Mouse (Mus musculus) liver, embryonic 15.5 days (tissue): ENCODE measurements around the gene Ankrd63. TPM values are rescaled to one million over a fixed set of nuclear protein-coding genes. Genes with fewer than 3 reads are reported as not detected.

ENCODE experiments used
- ATAC-seq: fragments of 200-750 bp; cut with Nextera tagmentation; 2 replicates; pipeline ENCODE4 v1.8.0; 2017; ENCODE audit warnings: moderate number of reproducible peaks, mild to moderate bottlenecking, moderate library complexity; ENCODE audit not compliant: insufficient read depth
- H3K27ac ChIP-seq: fragments of 300-500 bp; sonication (generic); replicated peaks from 2 replicates; pipeline ENCODE4 v1.5.1; 2015; ENCODE audit warnings: mild to moderate bottlenecking, inconsistent platforms
- H3K27me3 ChIP-seq: fragments of 300-500 bp; sonication (generic); 2 replicates; pipeline ENCODE4 v1.6.1; 2015; ENCODE audit warnings: mild to moderate bottlenecking, inconsistent platforms
- H3K36me3 ChIP-seq: fragments of 300-500 bp; sonication (generic); replicated peaks from 2 replicates; pipeline ENCODE4 v1.6.1; 2015; ENCODE audit warnings: moderate library complexity, mild to moderate bottlenecking, inconsistent platforms
- H3K4me1 ChIP-seq: fragments of 300-500 bp; sonication (generic); replicated peaks from 2 replicates; pipeline ENCODE4 v1.6.1; 2015; ENCODE audit warnings: inconsistent platforms
- H3K4me2 ChIP-seq: fragments of 300-500 bp; sonication (generic); 2 replicates; pipeline ENCODE4 v1.6.1; 2015; ENCODE audit warnings: moderate library complexity, mild to moderate bottlenecking, inconsistent platforms
- H3K4me3 ChIP-seq: fragments of 300-500 bp; sonication (generic); replicated peaks from 2 replicates; pipeline ENCODE4 v1.5.1; 2015; ENCODE audit warnings: mild to moderate bottlenecking, inconsistent platforms
- H3K9ac ChIP-seq: fragments of 300-500 bp; sonication (generic); 2 replicates; pipeline ENCODE4 v1.6.1; 2015; ENCODE audit warnings: moderate library complexity, mild to moderate bottlenecking, inconsistent platforms
- H3K9me3 ChIP-seq: fragments of 300-500 bp; sonication (generic); replicated peaks from 2 replicates; pipeline ENCODE4 v1.6.1; 2016; ENCODE audit warnings: inconsistent platforms
- WGBS: fragments of 180-500 bp; shearing (Covaris S2); methylation state at CpG from one replicate; pipeline ENCODE4 v1.1.7; 2015; ENCODE audit warnings: mixed read lengths; ENCODE audit not compliant: insufficient replicate concordance; 5-methylcytosine and 5-hydroxymethylcytosine counted together
- polyA plus RNA-seq: library from polyadenylated mRNA; unstranded; fragments of >200 nt; fragmentation: Nextera tagmentation; extraction: Ambion mirVana; gene quantifications from 2 replicates; pipeline ENCODE4 v1.2.1, GENCODE M21; 2015

The Ankrd63 gene
- polyA plus RNA-seq, 1 experiment from 2014 or later: 0.07 TPM

GRCm38 (mm10) chr2:118669785-118670184 is 34.0 kb downstream of the Ankrd63 start:
- H3K27ac ChIP-seq: no peak overlapping the region
- peaks cover 41% of the 10 kb centered on the region for H3K27me3 ChIP-seq
- no peak overlapping the region for H3K4me2 ChIP-seq
- WGBS: 39% methylated on average over 2 of the region's 2 CpGs
- H3K4me1 ChIP-seq: peaks cover 16% of the 10 kb centered on the region; the same call in 1 of the 2 replicates
- no peak overlapping the region for H3K4me3 ChIP-seq
- no peak overlapping the region for H3K9ac ChIP-seq
- no peak for ATAC-seq
- no peaks in the 10 kb centered on the region for H3K36me3 ChIP-seq
- H3K9me3 ChIP-seq: no peaks in the 10 kb centered on the region

GRCm38 (mm10) chr2:118669245-118669644 is 34.5 kb downstream of the Ankrd63 start:
- no peak for ATAC-seq
- Histone ChIP-seq H3K4me2 (no peak overlapping the region), H3K4me3 (no peak overlapping the region), H3K9me3 (no peaks in the 10 kb centered on the region), H3K9ac (no peak overlapping the region), H3K4me1 (peaks cover 20% of the 10 kb centered on the region), H3K27me3 (peaks cover 38% of the 10 kb centered on the region), H3K27ac (no peak overlapping the region), H3K36me3 (no peaks in the 10 kb centered on the region)
- 66% methylated on average over 6 of the region's 6 CpGs for WGBS

GRCm38 (mm10) chr2:118667181-118667580 is 36.6 kb downstream of the Ankrd63 start:
- no peak for ATAC-seq
- Histone ChIP-seq H3K4me1 (peaks cover 41% of the 10 kb centered on the region), H3K36me3 (no peaks in the 10 kb centered on the region), H3K27me3 (peaks cover 33% of the 10 kb centered on the region), H3K9ac (no peak overlapping the region), H3K4me3 (no peak overlapping the region), H3K9me3 (no peaks in the 10 kb centered on the region), H3K27ac (no peak overlapping the region), H3K4me2 (no peak overlapping the region)
- 60% methylated on average over 5 of the region's 5 CpGs for WGBS

DNA sequence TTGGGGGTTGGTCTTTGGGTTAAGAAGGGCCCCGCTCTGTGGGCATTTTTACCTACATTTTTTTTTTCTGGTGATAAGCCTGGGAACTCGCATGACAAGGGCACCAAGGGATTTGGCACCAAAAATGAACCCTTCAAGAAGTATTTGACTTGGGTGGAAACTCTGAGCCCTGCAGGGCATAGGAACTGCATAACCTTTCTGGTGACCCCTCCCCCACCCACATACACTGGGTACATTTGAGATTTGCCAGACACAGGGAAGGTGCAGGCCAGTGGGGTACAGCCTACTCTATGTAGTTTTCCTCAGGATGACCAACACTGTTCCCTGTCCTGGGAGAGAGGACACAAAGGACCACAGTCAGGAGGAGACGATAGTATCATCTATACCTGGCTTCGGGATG is 38.1 kb downstream of the Ankrd63 start:
- peaks cover 25% of the 10 kb centered on the region for H3K27me3 ChIP-seq
- no peak overlapping the region for H3K9ac ChIP-seq
- ATAC-seq: no peak
- H3K9me3 ChIP-seq: no peaks in the 10 kb centered on the region
- no peak overlapping the region for H3K4me2 ChIP-seq
- H3K4me3 ChIP-seq: no peak overlapping the region
- H3K36me3 ChIP-seq: no peaks in the 10 kb centered on the region
- H3K27ac ChIP-seq: no peak overlapping the region
- peaks cover 57% of the 10 kb centered on the region for H3K4me1 ChIP-seq
- WGBS: 81% methylated on average over 4 of the region's 4 CpGs

DNA sequence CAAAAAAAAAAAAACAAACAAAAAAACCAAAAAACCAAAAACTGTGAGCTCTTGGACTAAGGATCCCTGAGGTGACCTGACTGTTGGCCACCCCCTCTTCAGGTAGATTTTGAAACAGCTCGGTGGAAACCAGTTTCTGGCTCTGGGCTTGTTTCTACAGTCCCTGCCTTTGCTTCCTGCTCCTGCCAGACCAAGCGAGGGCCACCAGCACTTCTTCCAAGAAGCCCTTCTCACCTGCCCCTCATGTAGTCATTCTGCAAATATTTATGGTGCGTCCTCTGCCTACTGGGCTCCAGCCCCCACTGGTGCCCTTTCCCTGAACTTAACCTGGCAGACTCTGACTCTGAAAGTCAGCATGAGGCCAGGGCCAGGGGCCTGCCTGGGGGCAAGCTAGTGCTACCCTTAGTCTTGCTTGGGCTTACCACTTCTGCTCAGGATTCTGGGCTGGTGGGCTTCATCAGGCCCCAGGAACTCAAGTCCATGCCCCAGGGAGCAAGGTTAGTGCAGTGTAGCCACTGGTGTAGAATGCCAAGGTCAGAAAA is 38.7 kb downstream of the Ankrd63 start:
- ATAC-seq: no peak
- Histone ChIP-seq H3K9me3 (no peaks in the 10 kb centered on the region), H3K4me2 (no peak overlapping the region), H3K4me3 (no peak overlapping the region), H3K27me3 (peaks cover 22% of the 10 kb centered on the region), H3K27ac (no peak overlapping the region), H3K9ac (no peak overlapping the region), H3K4me1 (peaks cover 62% of the 10 kb centered on the region), H3K36me3 (no peaks in the 10 kb centered on the region)
- 51% methylated on average over 3 of the region's 3 CpGs for WGBS

DNA sequence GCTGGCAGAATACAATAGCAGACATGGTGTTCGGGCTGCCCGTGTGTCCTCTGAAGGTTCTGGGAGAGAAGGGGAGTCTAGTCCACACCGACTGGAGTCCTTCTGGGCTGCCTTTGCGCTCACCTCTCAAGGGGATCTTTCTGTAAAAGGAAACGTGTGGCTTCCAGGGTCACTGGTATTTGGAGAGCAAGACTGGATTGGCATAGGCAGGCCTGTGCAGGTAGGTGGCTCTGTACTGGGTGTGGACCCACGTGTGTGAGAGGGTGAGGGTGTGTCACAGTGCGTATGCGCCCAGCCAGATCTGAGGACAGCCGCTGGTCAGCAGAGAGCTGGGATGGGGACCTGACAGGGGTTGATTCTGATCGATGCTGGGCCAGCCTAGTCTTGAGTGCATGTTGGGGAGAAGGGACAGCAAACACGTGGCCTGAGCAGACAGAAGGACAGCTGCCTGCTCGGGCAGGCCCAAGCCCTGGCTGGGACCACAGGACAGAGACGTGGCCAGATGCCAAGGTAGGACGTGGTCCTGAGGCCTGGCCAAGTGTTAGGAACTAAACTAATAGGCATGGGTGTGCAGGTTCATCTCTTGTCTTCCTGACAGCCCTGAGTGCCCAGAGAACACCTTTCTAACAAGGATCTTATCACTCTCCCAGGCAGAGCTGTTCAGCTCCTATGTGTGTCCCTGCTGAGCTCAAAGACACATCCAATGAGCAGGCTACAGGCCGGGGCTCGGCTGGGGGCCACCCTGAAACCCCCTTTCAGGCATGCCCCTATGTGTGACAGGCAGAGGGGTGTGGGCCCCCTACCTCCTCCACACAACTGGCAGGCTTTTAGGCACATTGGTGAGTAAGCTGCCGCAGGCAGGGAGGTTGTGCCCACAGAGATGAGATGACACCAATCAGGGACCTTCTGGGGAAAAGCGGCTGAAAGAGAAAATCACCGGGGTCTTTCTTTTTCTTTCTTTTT is 39.7 kb downstream of the Ankrd63 start:
- Histone ChIP-seq H3K9ac (peak overlapping the region; percentile 64), H3K27ac (peak overlapping the region; percentile 20), H3K4me3 (peak overlapping the region; percentile 62), H3K27me3 (peaks cover 22% of the 10 kb centered on the region), H3K9me3 (no peaks in the 10 kb centered on the region), H3K36me3 (no peaks in the 10 kb centered on the region), H3K4me2 (peak overlapping the region; percentile 98), H3K4me1 (peaks cover 71% of the 10 kb centered on the region)
- WGBS: 50% methylated on average over 19 of the region's 19 CpGs
- no peak for ATAC-seq

DNA sequence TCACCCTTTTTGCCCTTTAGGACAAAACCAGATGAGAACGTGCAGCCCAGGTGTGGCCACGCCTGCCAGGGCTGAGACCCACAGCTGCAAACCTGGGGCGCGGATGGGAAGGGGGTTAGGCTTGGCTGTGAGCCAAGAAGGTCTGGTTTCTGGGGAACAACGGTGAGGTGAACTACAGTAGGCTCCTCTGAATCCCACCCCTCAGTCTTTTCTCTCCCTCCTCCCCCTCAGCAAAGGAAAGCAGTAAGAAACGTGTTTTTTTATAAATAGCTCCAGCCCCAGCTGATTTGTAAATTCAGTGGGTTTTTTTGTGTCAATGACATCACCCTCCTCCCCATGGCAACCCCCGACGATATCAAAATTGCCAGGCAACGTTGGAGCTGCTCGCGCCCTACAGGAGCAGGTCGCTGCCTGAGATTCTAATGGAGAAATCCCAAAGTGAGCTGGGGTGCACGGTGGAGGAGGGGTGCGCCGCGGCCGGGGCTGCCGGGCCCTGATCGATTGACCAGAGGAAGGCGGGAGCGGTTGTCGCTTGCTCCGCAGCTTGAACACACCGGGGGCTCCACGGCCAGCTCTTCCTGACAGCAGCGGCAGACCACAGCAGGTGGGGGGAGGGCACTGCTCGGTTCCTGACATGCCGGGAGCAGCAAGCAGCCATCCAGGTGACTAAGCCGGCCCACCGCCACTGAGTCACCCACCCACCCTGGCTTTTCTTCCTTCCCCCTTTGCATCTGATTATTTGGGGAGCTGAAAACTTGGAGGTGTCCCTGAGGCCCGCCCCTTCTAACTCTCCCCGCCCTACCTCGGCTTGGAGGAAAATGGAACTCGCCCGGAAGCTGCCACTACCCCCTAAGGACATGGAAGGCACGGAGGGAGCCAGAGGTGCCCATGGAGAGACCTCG is 40.6 kb downstream of the Ankrd63 start, which contains the start of gene Pak6:
TSS of gene Pak6 (plus strand) at position 402 of the 902 bp plus-strand sequence.
- Histone ChIP-seq H3K9ac (peak within 1 kb of the TSS; percentile 64), H3K4me3 (peak within 1 kb of the TSS; percentile 62), H3K4me2 (peak within 1 kb of the TSS; percentile 98), H3K27ac (peak within 1 kb of the TSS; percentile 99), H3K36me3 (no peaks in the 10 kb centered on the region), H3K27me3 (peaks cover 22% of the 10 kb centered on the region), H3K9me3 (no peaks in the 10 kb centered on the region), H3K4me1 (peaks cover 81% of the 10 kb centered on the region)
- WGBS: 3% methylated on average over 37 of the region's 37 CpGs
- no peak for ATAC-seq

DNA sequence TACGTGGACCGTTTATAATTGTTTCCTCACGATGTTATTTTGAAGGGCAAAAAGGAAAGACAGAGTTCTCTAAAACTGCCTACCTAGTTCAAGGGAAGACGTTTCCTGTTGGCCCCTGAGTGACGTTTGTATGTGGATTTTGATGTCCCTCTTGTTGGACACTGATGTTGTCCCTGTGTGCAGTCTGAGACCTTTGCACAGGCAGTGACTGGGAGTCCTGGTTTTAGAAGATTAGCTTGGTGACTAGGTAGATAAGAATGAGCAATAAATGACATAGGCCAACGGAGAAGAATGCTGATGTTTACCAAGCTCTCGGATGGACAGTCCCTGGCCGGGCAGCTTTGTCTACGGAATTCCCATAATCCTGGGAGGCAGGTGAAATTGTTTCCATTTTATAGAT is 41.9 kb downstream of the Ankrd63 start:
- H3K27ac ChIP-seq: peak overlapping the region; percentile 99
- peaks cover 22% of the 10 kb centered on the region for H3K27me3 ChIP-seq
- peak overlapping the region; percentile 35 for H3K4me2 ChIP-seq
- no peaks in the 10 kb centered on the region for H3K9me3 ChIP-seq
- H3K36me3 ChIP-seq: no peaks in the 10 kb centered on the region
- ATAC-seq: no peak
- peaks cover 87% of the 10 kb centered on the region for H3K4me1 ChIP-seq
- H3K4me3 ChIP-seq: no peak overlapping the region
- 35% methylated on average over 9 of the region's 9 CpGs for WGBS
- peak overlapping the region; percentile 13; the same call in 1 of the 2 replicates for H3K9ac ChIP-seq

DNA sequence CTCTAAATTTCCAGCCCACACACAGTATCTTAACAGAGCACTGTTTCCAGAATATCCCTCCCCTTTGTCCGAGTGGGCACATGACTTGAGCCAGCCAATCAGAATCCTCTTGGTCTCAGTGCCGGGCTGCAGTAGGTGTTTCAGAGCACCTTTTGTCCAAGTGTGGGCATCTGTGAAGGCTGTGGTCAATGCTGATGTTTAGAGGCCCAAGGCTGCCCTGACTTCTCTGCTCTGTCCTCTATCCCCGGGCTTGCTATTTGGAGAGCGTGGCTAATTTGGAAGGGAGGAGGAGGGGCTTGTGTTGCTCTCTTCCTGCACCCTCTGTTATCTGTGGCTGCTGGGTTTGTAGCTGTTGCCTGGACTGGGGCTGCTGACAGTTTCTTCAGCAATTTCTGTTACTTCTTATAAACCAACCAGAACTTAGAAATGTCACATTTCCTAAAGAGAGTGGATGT is 43.7 kb downstream of the Ankrd63 start:
- Histone ChIP-seq H3K27ac (peak overlapping the region; percentile 99), H3K4me3 (peak overlapping the region; percentile 62), H3K9ac (peak overlapping the region; percentile 57), H3K4me2 (peak overlapping the region; percentile 80), H3K4me1 (peaks cover 90% of the 10 kb centered on the region), H3K36me3 (no peaks in the 10 kb centered on the region), H3K27me3 (peaks cover 19% of the 10 kb centered on the region), H3K9me3 (no peaks in the 10 kb centered on the region)
- ATAC-seq: peak; percentile 66
- WGBS: 0% methylated on average over 4 of the region's 4 CpGs

- H3K27ac ChIP-seq: peak overlapping the region; percentile 99
- H3K4me3 ChIP-seq: peak overlapping the region; percentile 62
- H3K4me2 ChIP-seq: peak overlapping the region; percentile 80
- peak; percentile 10; the same call in 1 of the 2 replicates for ATAC-seq
- 38% methylated on average over 12 of the region's 12 CpGs for WGBS
- H3K9me3 ChIP-seq: no peaks in the 10 kb centered on the region
- H3K4me1 ChIP-seq: peaks cover 86% of the 10 kb centered on the region
- no peaks in the 10 kb centered on the region for H3K36me3 ChIP-seq
- peaks cover 18% of the 10 kb centered on the region for H3K27me3 ChIP-seq
- peak overlapping the region; percentile 57 for H3K9ac ChIP-seq
Observed at GRCm38 (mm10) chr2:118659493-118659892, 44.3 kb downstream of the Ankrd63 start.
